Mouse (Mus musculus) heart, postnatal 0 days (tissue): ENCODE results near the gene Chmp5. TPM values are rescaled to one million over a fixed set of nuclear protein-coding genes. Genes with fewer than 3 reads are reported as not detected.

Experiments
- ATAC-seq: fragments of 200-750 bp; cut with Nextera tagmentation; 2 replicates; pipeline ENCODE4 v1.8.0; 2017; ENCODE audit warnings: low read depth, moderate number of reproducible peaks, moderate library complexity; ENCODE audit not compliant: insufficient read depth
- DNase-seq: peaks from one replicate; pipeline ENCODE4 v3.0.0-alpha.2; 2016; ENCODE audit warnings: low spot score
- H3K27ac ChIP-seq: fragments of 300-500 bp; sonication (generic); 2 replicates; pipeline ENCODE4 v1.5.1; 2014; ENCODE audit warnings: low read depth, mild to moderate bottlenecking
- H3K27me3 ChIP-seq: fragments of 300-500 bp; sonication (generic); 2 replicates; pipeline ENCODE4 v1.6.1; 2014; ENCODE audit warnings: low read length, mixed read lengths; ENCODE audit not compliant: control insufficient read depth, insufficient read depth
- H3K36me3 ChIP-seq: fragments of 300-500 bp; sonication (generic); replicated peaks from 2 replicates; pipeline ENCODE4 v1.6.1; 2014; ENCODE audit warnings: low read length, mixed read lengths; ENCODE audit not compliant: control insufficient read depth, insufficient read depth
- H3K4me1 ChIP-seq: fragments of 300-500 bp; sonication (generic); 2 replicates; pipeline ENCODE4 v1.6.1; 2014; ENCODE audit warnings: antibody characterized with exemption; ENCODE audit not compliant: control insufficient read depth, insufficient read depth
- H3K4me2 ChIP-seq: fragments of 300-500 bp; sonication (generic); 2 replicates; pipeline ENCODE4 v1.6.1; 2014; ENCODE audit warnings: low read depth, mild to moderate bottlenecking, low read length, moderate library complexity
- H3K4me3 ChIP-seq: fragments of 300-500 bp; sonication (generic); 2 replicates; pipeline ENCODE4 v1.5.1; 2014; ENCODE audit warnings: low read depth, low read length
- H3K9ac ChIP-seq: fragments of 300-500 bp; sonication (generic); replicated peaks from 2 replicates; pipeline ENCODE4 v1.6.1; 2014; ENCODE audit warnings: low read depth, low read length, mixed read lengths
- H3K9me3 ChIP-seq: fragments of 300-500 bp; sonication (generic); replicated peaks from 2 replicates; pipeline ENCODE4 v1.6.1; 2016; ENCODE audit warnings: low read length; ENCODE audit not compliant: control insufficient read depth
- CTCF ChIP-seq: IDR thresholded peaks from 2 replicates; pipeline ENCODE4 v1.5.1; 2016; ENCODE audit warnings: antibody characterized with exemption, control low read depth, low read depth
- EP300 ChIP-seq: IDR thresholded peaks from 2 replicates; pipeline ENCODE4 v1.6.1; 2016; ENCODE audit warnings: antibody characterized with exemption, low read depth
- WGBS: fragments of 180-500 bp; shearing (Covaris S2); extraction: QIAGEN DNeasy Blood & Tissue Kit; methylation state at CpG from one replicate; pipeline ENCODE4 v1.1.7; 2014; 5-methylcytosine and 5-hydroxymethylcytosine counted together
- polyA plus RNA-seq: library from polyadenylated mRNA; unstranded; fragments of >200 nt; fragmentation: Nextera tagmentation; extraction: Ambion mirVana; gene quantifications from 2 replicates; pipeline ENCODE4 v1.2.1, GENCODE M21; 2015
- total RNA-seq: library from RNA; depleted of rRNA; stranded (reverse); fragments of >200 nt; gene quantifications from 2 replicates; pipeline ENCODE4 v1.2.3, GENCODE M21; 2014; ENCODE audit warnings: low replicate concordance

The Chmp5 gene
- total and polyA plus RNA-seq, 2 experiments from 2014 or later, result 17.7 to 72.3 TPM

DNA sequence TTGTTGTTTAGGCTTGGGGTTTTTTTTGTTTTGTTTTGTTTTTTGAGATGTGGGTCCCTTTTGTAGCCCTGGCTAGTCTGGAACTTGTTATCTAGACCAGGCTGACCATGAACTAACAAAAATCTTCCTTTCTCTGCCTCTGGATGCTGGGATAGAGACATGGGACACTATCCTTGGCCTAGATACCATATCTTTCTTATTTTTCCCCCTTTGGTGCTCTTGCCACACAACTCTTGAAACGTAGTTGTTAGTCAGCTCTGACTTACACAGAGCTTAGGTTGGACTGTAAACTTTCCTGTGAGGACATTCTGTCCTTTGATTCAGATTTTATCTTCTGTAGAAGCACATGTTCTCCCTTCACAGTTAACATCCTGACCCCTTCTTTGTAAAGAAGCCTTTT, 31.2 kb downstream of the Chmp5 start:
- Histone ChIP-seq H3K4me2 (no peak overlapping the region), H3K27me3 (no peaks in the 10 kb centered on the region), H3K9ac (no peak overlapping the region), H3K9me3 (no peaks in the 10 kb centered on the region), H3K4me3 (no peak overlapping the region), H3K27ac (no peak overlapping the region), H3K36me3 (peaks cover 54% of the 10 kb centered on the region), H3K4me1 (peaks cover 7% of the 10 kb centered on the region)
- no peak for TF ChIP-seq CTCF
- no peak for TF ChIP-seq EP300
- ATAC-seq (no peak), DNase-seq (no peak)
- WGBS, result 86% methylated on average over 1 of the region's 1 CpGs

DNA sequence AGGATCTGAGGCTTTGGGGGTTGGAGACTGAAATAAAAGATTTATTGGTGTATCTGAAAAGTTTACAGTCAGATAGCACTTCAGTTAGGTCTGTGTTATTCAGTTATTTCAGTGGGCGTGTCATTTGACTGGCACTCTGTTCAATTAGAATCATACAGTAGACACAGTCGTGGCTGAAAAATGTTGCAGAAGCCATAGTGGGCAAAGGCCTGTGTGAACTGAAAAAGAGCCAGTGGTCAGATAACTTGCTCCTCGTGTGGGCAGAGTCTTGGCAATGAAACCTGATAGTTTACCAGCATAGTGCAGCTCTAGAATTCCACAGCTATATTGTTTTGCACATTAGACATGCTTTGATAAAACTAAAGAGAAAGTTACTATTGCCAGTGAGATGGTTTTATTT, 34.3 kb downstream of the Chmp5 start:
- Histone ChIP-seq H3K4me2 (no peak overlapping the region), H3K4me3 (no peak overlapping the region), H3K27ac (no peak overlapping the region), H3K4me1 (peaks cover 7% of the 10 kb centered on the region), H3K27me3 (no peaks in the 10 kb centered on the region), H3K36me3 (peaks cover 71% of the 10 kb centered on the region), H3K9me3 (no peaks in the 10 kb centered on the region), H3K9ac (no peak overlapping the region)
- DNase-seq (no peak), ATAC-seq (no peak)
- TF ChIP-seq EP300, result no peak
- 45% methylated on average over 3 of the region's 3 CpGs for WGBS

DNA sequence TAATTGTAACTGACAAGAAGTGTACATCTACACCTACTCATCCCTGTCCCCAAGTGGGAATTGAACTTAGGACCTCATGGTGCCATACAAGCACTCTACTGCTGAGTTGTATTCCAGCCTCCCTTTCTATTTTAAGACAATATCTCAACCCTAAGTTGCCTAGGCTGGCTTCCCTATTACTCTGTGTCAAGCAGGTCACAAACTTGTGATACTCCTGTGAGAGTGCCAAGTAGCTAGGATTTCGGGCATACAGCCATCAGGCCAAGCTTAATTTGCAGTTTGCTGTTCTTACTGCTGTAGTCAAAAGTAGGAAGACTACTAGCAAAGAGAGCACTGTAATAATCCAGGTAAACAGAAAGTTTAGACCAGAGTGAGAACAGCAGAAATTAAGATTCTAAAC, 35.5 kb downstream of the Chmp5 start:
- Histone ChIP-seq H3K9me3 (no peaks in the 10 kb centered on the region), H3K4me3 (no peak overlapping the region), H3K9ac (no peak overlapping the region), H3K36me3 (peaks cover 70% of the 10 kb centered on the region), H3K27ac (peak overlapping the region; percentile 70), H3K4me2 (no peak overlapping the region), H3K4me1 (peaks cover 7% of the 10 kb centered on the region), H3K27me3 (no peaks in the 10 kb centered on the region)
- no peak for TF ChIP-seq CTCF
- TF ChIP-seq EP300, result no peak
- ATAC-seq (peak; percentile 87), DNase-seq (peak; percentile 61)
- WGBS, result 36% methylated on average over 1 of the region's 1 CpGs

DNA sequence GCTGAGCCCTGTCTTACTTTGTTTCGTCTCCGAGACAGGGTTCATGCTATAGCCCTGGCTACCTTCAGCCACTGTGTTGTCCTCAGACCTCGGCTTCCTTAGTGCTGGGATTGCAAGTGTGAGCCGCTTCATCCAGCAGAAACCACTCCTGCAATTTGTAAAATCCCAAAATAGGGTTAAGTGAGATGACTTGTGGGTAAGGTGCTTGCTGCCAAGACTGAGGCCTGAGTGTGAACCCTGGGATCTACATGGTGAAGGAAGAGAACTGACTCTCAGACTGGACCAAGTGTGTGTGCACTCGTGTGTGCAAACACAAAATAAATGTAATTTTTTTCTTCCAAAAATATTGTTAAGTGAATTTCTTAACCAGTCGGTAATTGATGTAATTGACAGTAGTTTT, 41.4 kb downstream of the Chmp5 start:
- no peak for DNase-seq
- Histone ChIP-seq H3K4me3 (no peak overlapping the region), H3K27me3 (no peaks in the 10 kb centered on the region), H3K9me3 (no peaks in the 10 kb centered on the region), H3K27ac (no peak overlapping the region), H3K4me2 (no peak overlapping the region), H3K36me3 (peaks cover 98% of the 10 kb centered on the region), H3K4me1 (no peaks in the 10 kb centered on the region), H3K9ac (no peak overlapping the region)
- no peak for ATAC-seq
- WGBS, result 88% methylated on average over 6 of the region's 6 CpGs
- TF ChIP-seq CTCF, result no peak
- no peak for TF ChIP-seq EP300

DNA sequence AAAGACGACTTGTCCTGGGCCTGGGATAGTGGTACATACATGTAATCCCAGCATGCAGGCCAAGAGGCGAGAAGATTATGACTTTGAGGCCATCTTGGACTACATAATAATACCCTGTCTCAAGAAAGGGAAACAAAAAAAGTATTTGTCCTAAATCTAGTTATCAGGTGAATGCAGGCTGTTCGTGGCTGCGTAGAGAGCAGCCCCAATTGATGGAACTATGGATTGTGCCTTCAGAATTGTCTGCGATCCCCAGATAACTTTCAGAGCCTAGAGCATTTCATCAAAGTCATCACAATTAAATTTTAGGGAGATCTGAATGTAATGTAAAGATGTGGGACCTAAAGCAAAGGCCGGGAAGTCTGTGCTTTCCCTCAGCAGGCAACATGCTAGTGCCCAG, 48.1 kb downstream of the Chmp5 start:
- Histone ChIP-seq H3K27me3 (no peaks in the 10 kb centered on the region), H3K4me1 (no peaks in the 10 kb centered on the region), H3K9ac (no peak overlapping the region), H3K36me3 (peaks cover 97% of the 10 kb centered on the region), H3K9me3 (no peaks in the 10 kb centered on the region), H3K4me2 (no peak overlapping the region), H3K27ac (no peak overlapping the region), H3K4me3 (no peak overlapping the region)
- no peak for ATAC-seq
- no peak for DNase-seq
- no peak for TF ChIP-seq EP300
- no peak for TF ChIP-seq CTCF
- 96% methylated on average over 6 of the region's 6 CpGs for WGBS

DNA sequence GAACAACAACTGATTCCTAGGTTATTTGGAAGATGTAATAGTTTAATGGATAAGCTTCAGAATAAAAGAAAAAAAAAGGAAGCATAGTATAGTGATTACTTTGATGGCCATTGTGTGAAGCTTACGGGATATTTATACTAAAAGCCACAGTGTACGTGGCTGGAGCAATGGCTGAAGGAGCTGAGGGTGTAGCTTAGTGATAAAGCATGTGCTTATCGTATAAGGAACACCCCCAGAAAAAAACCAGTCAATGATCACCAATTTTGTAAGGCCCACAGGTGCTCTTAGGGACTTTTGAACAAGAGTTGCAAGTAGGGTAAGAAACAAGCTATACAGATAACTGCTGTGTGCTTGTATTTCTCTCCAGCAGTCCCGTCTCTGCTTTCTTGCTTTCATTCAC, 49.7 kb downstream of the Chmp5 start:
- H3K27me3 ChIP-seq, result no peaks in the 10 kb centered on the region
- no peak overlapping the region for H3K4me3 ChIP-seq
- no peak overlapping the region for H3K9ac ChIP-seq
- ATAC-seq (no peak), DNase-seq (no peak)
- TF ChIP-seq EP300 (no peak), CTCF (no peak)
- no peaks in the 10 kb centered on the region for H3K9me3 ChIP-seq
- whole genome bisulfite sequencing, result 87% methylated on average over 4 of the region's 4 CpGs
- H3K4me2 ChIP-seq, result no peak overlapping the region
- peaks cover 96% of the 10 kb centered on the region for H3K36me3 ChIP-seq
- no peak overlapping the region for H3K27ac ChIP-seq
- H3K4me1 ChIP-seq, result no peaks in the 10 kb centered on the region
